Comparison of ENCODE assay signal across 9 mouse cellular contexts in genomic region chr10:62023821-62024551, GRCm38 (mm10). TPM values are rescaled to one million over a fixed set of nuclear protein-coding genes. Genes with fewer than 3 reads are reported as not detected.
DNase-seq lines count a peak whose midpoint lies in the region; ATAC-seq and TF ChIP-seq lines count a peak whose summit lies in the region.
"Had no signal": no experiment of that assay in that cellular context is flagged by ENCODE, and none has a peak within 500 bp of the region (broad histone marks: within the 10 kb centered on the region; RNA-seq: fewer than 3 reads in every experiment).

No protein-coding gene starts in this region.

- no peaks in the 10 kb centered on the region for H3K36me3 ChIP-seq in midbrain, postnatal 0 days (ENCODE audit: insufficient read depth, low read length)
- H3K36me3 ChIP-seq in midbrain, embryonic 10.5 days = no peaks in the 10 kb centered on the region
- H3K36me3 ChIP-seq in hindbrain, postnatal 0 days (ENCODE audit: insufficient read depth, low read length) = no peaks in the 10 kb centered on the region

- no peak for ATAC-seq in midbrain, postnatal 0 days (ENCODE audit: low FRiP score)
- ATAC-seq in hindbrain, postnatal 0 days = no peak
- ATAC-seq: liver, postnatal 0 days had no signal

- no peaks in the 10 kb centered on the region for H3K27me3 ChIP-seq in midbrain, postnatal 0 days (ENCODE audit: insufficient read depth, low read length)
- no peaks in the 10 kb centered on the region for H3K27me3 ChIP-seq in midbrain, embryonic 10.5 days (ENCODE audit: low read depth, poor library complexity, severe bottlenecking)
- H3K27me3 ChIP-seq in hindbrain, postnatal 0 days (ENCODE audit: insufficient read depth, low read length) = no peaks in the 10 kb centered on the region

- no peak overlapping the region for H3K4me3 ChIP-seq in midbrain, postnatal 0 days (ENCODE audit: low read depth, low read length)
- no peak overlapping the region for H3K4me3 ChIP-seq in midbrain, embryonic 10.5 days
- no peak overlapping the region for H3K4me3 ChIP-seq in hindbrain, postnatal 0 days (ENCODE audit: low read length)
- H3K4me3 ChIP-seq: erythroblast, embryonic 14.5 days had no signal

- no peak overlapping the region for H3K4me2 ChIP-seq in midbrain, postnatal 0 days (ENCODE audit: low read depth, low read length, poor library complexity, severe bottlenecking)
- no peak overlapping the region for H3K4me2 ChIP-seq in hindbrain, postnatal 0 days (ENCODE audit: low read depth, low read length)

- WGBS in midbrain, postnatal 0 days = 66% methylated on average over 19 of the region's 19 CpGs
- WGBS in midbrain, embryonic 10.5 days = 75% methylated on average over 19 of the region's 19 CpGs
- 41% methylated on average over 19 of the region's 19 CpGs for WGBS in hindbrain, postnatal 0 days

- DNase-seq in midbrain, postnatal 0 days (ENCODE audit: low spot score) = peak; percentile 45
- DNase-seq in midbrain, embryonic 10.5 days (ENCODE audit: low spot score) = no peak
- peak; percentile 96 for DNase-seq in heart, adult 11 months
- peak; percentile 51 for DNase-seq in hindbrain, postnatal 0 days (ENCODE audit: low spot score)
- DNase-seq in retina, embryonic 14.5 days (ENCODE audit: low spot score) = peak; percentile 53
- no peak for DNase-seq in layer of hippocampus, postnatal 10 days (ENCODE audit: low spot score in 2 of 2)
- DNase-seq in right cerebral cortex, postnatal 25 days = no peak
- DNase-seq: liver, postnatal 0 days had no signal

- no peak overlapping the region for H3K9ac ChIP-seq in midbrain, postnatal 0 days (replicated peaks; ENCODE audit: low read length, poor library complexity, severe bottlenecking)
- no peak overlapping the region for H3K9ac ChIP-seq in hindbrain, postnatal 0 days (replicated peaks; ENCODE audit: low read length)
- H3K9ac ChIP-seq: liver, postnatal 0 days had no signal

- H3K27ac ChIP-seq in midbrain, postnatal 0 days (ENCODE audit: low read depth, low read length) = no peak overlapping the region
- H3K27ac ChIP-seq in midbrain, embryonic 10.5 days (replicated peaks) = no peak overlapping the region; the same call in 1 of the 2 replicates
- no peak overlapping the region for H3K27ac ChIP-seq in hindbrain, postnatal 0 days

- no peaks in the 10 kb centered on the region for H3K9me3 ChIP-seq in midbrain, postnatal 0 days (ENCODE audit: low read length)
- H3K9me3 ChIP-seq in midbrain, embryonic 10.5 days (replicated peaks) = no peaks in the 10 kb centered on the region
- no peaks in the 10 kb centered on the region for H3K9me3 ChIP-seq in hindbrain, postnatal 0 days (ENCODE audit: low read length)

- no peak for TF ChIP-seq CTCF in midbrain, postnatal 0 days (IDR thresholded peaks at IDR 0.05)
- TF ChIP-seq CTCF in hindbrain, postnatal 0 days (IDR thresholded peaks at IDR 0.05; ENCODE audit: low read depth) = no peak

- no peaks in the 10 kb centered on the region for H3K4me1 ChIP-seq in midbrain, postnatal 0 days (ENCODE audit: insufficient read depth, low read length)
- H3K4me1 ChIP-seq in midbrain, embryonic 10.5 days = peaks cover 28% of the 10 kb centered on the region
- no peaks in the 10 kb centered on the region for H3K4me1 ChIP-seq in hindbrain, postnatal 0 days (ENCODE audit: insufficient read depth, low read length)

RNA-seq across cellular contexts. Expression of gene Col13a1, which starts 45.1 kb away (rescaled TPM):
- 2.6 and 3.7 TPM in 2 replicates for total RNA-seq in midbrain, postnatal 0 days (2014; rRNA removed)
- 1.2 TPM in 2 replicates for polyA plus RNA-seq in midbrain, postnatal 0 days (2015; fragmentation: Nextera tagmentation; extraction: Ambion mirVana)
- 3.6 TPM in 2 replicates for polyA plus RNA-seq in midbrain, embryonic 10.5 days (2016; fragmentation: Nextera tagmentation; extraction: Ambion mirVana)
- total RNA-seq in hindbrain, postnatal 0 days (2014; rRNA removed) = 2.5 and 4.2 TPM in 2 replicates
- 1.6 and 1.7 TPM in 2 replicates for polyA plus RNA-seq in hindbrain, postnatal 0 days (2015; fragmentation: Nextera tagmentation; extraction: Ambion mirVana)
- 1 to 10 TPM; 2.5 to 2.7 TPM for total RNA-seq in layer of hippocampus, postnatal 10 days (2021)

Comparison
In these comparisons a context has a peak if more than half of its experiments do, and no peak if none do; other contexts are left out.
1. DNase-seq: peak in midbrain, postnatal 0 days (single experiment), heart, adult 11 months (single experiment), hindbrain, postnatal 0 days (single experiment) and retina, embryonic 14.5 days (single experiment); none in midbrain, embryonic 10.5 days (single experiment), layer of hippocampus, postnatal 10 days (0 of 2) and right cerebral cortex, postnatal 25 days (single experiment).